Mouse (Mus musculus) embryo, embryonic 10 days (tissue): Measurements from ENCODE around the gene Sgpp1.
A peak's percentile ranks its signal among the peaks of the same experiment; 100 is the strongest.

Experiments used
- DNase-seq: peaks from one replicate; pipeline ENCODE4 v3.0.0-alpha.2; 2015; ENCODE audit warnings: low spot score

Gene Sgpp1

GRCm38 (mm10) chr12:75735246-75736200 lies at the start of gene Sgpp1:
TSS of gene Sgpp1 (minus strand) at chr12:75735729.
- DNase-seq = peak; percentile 87

- no peak for DNase-seq
Observed at GRCm38 (mm10) chr12:75784271-75784751, 48.8 kb upstream of the Sgpp1 start.

DNA sequence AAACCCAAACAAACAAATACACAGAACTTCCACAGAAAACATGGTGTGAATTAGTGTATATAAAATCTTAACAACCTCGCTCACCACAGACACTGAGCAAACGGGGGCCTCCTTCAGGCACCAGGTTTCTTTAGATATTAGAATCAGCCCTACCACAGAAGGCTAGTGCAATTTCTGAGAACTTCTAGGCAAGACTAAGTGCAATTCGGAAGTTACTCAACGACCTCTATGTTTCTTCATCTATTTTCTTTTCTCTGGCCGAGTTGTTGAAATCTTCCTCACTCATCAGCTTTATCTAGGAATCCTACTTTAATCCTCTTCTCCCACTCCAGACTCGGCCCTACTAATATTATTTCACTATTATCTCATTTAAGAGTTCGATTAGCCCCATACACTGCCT lies 46.5 kb upstream of the Sgpp1 start:
- no peak for DNase-seq

DNA sequence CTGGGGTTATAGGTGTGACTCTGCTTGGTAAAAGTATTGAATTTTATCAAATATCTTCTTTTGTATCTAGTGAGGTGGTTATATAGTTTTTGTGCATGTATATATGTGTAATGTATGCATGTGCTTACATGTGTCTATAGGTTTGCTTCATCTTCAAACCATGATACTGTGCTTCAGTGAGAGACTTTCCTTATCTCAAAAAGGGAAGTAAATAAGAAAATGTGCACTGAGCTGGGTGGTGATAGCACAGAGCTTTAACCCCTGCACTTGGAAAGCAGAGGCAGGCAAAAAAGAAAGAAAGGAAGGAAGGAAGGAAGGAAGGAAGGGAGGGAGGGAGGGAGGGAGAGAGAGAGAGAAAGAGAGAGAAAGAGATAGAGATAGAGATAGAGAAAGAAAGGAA lies 45.9 kb upstream of the Sgpp1 start:
- no peak for DNase-seq

DNA sequence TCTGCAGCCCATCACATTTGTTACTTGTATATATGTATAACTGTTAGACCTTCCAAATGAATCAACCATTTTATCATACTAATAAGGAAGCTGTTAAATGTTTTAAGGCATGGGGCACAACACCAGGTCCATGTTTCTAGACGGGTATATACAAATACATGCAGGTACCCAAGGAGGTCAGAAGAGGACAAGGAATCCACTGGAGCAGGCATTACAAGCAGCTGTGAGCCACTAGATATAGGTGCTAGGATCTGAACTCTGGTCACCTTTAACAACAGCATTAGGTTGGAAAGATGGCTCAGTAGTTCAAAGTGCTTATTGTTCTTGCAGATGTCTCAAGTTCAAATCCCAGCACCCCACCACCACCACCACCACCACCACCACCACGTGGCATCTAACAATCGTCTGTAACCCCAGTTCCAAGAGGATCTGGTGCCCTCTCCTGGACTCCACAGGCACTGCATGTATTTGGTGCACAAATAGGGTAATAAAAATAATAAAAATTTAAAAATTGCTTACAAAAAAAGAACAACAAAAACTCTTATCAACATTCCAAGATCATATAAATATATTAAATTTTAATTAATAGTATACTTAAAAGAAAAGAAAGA lies 37.0 kb upstream of the Sgpp1 start:
- peak; percentile 59 for DNase-seq

DNA sequence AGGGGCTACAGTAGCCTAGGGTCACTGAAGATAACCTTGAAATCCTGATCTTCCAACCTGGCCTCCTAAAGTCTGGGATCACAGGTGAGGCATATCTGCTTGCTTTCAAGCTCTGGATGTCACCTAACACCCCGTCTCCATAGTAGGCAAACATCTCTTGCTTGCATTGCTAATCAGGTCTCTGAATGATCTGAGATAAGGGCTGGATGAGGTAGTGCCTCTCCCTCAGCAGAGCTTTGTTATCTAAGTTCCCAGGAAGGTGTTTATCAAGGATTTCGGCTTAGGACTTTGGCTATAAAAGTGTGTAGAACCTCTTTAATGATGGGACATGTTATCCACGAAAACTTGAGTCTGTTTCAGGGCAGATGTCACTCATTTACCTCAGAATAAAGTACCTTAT lies 35.9 kb upstream of the Sgpp1 start:
- no peak for DNase-seq

DNA sequence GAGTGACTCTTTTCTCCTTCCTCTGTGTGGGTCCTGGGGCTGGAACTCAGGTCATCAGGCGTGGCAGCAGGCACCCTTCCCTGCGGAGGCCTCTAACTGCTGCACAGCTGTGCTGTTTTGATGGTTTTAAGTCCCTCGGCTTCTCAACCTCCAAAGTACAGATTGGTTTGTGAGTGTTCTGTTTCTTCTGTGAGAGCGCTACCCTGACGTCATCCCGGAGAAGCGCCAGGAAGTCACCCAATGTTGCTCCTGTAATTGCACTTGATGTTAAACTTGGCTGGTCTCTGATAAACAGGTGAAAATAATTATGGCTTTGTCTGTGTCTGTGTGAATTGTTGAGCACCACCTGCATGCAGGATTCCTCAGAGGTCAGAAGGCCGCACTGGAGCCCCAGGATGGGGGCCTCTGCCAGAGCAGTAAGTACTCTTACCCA lies 31.4 kb upstream of the Sgpp1 start:
- peak; percentile 11 for DNase-seq

- no peak for DNase-seq
Observed at GRCm38 (mm10) chr12:75766395-75766794, 30.9 kb upstream of the Sgpp1 start.

DNA sequence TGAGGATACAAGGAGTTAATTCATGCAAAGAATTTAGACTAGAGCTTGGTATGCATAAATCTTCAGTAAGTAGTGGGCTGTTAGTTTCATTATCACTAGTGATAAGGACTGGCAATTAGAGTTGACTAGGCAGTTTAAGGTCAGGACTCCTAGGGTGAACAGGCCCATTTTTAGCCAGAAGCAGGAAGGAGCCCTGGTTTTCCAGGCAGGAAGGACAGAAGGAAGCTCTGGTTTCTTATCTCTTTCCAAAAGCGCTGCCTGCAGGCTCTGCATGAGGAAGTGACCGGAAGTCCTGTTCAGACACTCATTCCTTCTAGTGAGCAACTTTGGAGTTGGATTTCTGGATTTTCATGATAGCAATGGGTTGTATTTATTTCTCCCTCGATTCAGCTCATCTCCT lies 30.2 kb upstream of the Sgpp1 start:
- DNase-seq = no peak

DNA sequence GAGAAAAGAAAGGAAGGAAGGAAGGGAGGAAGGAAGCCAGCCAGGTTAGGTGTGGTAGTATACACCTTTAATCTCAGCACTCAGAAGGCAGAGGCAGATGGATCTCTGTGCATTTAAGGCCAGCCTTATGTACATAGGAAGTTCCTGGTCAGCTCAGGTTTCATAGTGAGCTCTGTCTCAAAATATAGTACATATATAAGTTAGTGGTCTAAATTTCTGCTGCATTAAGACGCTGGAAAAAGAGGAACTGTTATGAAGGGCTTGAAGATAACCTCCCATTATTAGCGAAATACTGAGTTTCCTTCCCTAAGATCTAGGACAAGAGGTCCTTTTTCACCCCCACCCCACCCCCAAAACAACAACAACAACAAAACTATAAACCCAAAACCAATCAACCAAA lies 20.9 kb upstream of the Sgpp1 start:
- DNase-seq = no peak

- no peak for DNase-seq
Observed at GRCm38 (mm10) chr12:75753730-75754129, 18.2 kb upstream of the Sgpp1 start.

- no peak for DNase-seq
Observed at GRCm38 (mm10) chr12:75752077-75752476, 16.5 kb upstream of the Sgpp1 start.

GRCm38 (mm10) chr12:75748574-75748973 lies 13.0 kb upstream of the Sgpp1 start:
- DNase-seq = no peak

DNA sequence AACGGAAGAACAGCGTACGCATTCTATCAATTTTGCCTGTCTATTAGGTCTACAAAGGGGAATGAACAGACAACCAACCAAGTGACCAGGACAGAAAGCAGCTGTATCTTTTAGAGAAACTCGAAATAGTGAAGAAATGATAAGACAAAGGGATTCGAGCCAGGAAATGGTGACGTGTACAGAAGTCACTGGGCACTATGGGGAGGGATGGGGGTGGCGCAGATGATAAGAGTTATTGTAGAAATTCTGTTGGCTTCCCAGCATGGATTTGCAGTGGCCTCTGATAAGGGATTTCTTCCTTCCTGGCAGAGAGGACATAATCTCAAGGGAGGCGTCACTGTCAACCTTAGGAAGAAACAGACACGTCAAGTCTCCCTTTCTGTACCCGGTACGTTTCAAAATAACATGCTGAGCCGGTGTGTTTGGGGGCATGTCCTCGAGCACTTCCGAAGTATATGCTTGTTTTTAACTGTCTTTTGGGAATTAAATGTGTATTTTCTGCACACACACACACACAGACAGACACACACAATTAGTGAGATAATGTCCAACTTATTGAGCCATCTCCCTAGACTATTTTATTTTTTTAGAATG lies 10.3 kb upstream of the Sgpp1 start:
- no peak for DNase-seq

- DNase-seq = no peak
Observed at GRCm38 (mm10) chr12:75742101-75742500, 6.6 kb upstream of the Sgpp1 start.

GRCm38 (mm10) chr12:75741273-75741672 lies 5.7 kb upstream of the Sgpp1 start:
- no peak for DNase-seq

DNA sequence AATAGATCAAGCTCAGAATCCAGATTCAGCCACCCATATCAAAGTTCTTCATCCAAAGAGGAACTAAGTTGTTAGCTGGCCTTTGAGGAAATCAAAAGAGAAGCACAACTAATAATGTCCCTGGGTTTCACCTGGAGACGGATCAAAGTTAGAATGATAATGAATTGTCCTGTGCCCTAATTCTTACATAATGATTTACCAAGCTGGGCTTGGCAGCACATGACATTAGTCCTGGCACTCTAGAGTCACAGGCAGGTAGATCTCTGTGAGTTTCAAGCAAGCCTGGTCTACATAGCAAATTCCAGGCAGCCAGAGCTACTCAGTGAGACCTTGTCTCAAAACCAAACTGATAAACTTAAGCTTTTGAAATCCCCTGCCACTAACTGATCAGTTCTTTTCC lies 4.9 kb upstream of the Sgpp1 start:
- DNase-seq = no peak

DNA sequence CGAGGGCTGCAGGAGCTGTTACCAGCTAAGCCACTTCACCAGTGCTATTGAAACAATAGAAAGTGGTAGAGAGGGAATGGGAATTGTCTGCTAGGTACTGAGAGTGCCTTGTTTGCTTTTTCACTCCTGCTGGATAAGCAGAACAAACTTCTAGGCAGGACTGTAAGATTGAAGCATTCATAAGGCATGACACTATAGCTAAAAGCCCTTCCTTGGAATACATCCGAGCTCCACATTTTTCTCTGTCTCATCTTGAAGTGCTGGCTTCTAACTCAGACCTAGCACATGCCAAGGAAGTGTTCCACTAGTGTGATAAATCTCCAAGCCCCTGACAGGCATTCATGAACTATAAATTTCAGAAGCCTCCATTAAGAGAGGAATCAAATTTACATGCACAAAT lies 4.1 kb upstream of the Sgpp1 start:
- DNase-seq = no peak

GRCm38 (mm10) chr12:75736296-75736695 lies 767 bp upstream of the Sgpp1 start:
- DNase-seq = no peak

GRCm38 (mm10) chr12:75734891-75735245 lies 661 bp downstream of the Sgpp1 start:
- DNase-seq = peak; percentile 59

- DNase-seq = peak; percentile 36
Observed at GRCm38 (mm10) chr12:75734167-75734566, 1.4 kb downstream of the Sgpp1 start.

GRCm38 (mm10) chr12:75733331-75734070 lies 2.0 kb downstream of the Sgpp1 start:
- DNase-seq = no peak
